Mouse (Mus musculus): ENCODE measurements around the gene Golga1.

Golga1 gene

GRCm38 (mm10) chr2:39006149-39006730, 59.1 kb downstream of the Golga1 start:
- peak; percentile 17 for DNase-seq (ENCODE audit: low read depth, low spot score)

DNA sequence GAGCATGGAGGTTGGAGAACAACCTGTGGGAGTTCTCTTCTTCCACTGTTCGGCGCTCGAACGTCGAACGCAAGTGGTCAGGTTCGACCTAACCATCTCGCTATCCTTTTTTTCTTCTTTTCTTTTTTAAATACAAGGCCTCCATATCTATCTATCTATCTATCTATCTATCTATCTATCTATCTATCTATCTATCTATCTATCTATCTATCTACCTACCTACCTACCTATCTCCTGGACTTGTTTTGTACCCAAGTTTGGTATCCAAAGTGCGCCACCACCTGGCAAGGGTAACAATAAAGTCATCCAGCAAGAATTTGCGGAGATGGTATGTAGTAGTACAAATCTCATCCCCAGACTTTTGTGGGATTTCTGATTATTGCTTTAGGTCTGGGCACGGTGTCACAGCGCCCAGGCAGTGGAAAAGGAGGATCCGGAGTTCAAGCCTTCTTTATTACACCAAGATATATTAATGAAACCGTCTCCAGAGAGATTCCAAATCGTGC, 59.7 kb downstream of the Golga1 start, which contains the start of gene Rpl35:
Gene Rpl35, minus strand, starts transcription at position 51 of the 506 bp plus-strand sequence.
- DNase-seq (ENCODE audit: low read depth, low spot score): peak; percentile 74

DNA sequence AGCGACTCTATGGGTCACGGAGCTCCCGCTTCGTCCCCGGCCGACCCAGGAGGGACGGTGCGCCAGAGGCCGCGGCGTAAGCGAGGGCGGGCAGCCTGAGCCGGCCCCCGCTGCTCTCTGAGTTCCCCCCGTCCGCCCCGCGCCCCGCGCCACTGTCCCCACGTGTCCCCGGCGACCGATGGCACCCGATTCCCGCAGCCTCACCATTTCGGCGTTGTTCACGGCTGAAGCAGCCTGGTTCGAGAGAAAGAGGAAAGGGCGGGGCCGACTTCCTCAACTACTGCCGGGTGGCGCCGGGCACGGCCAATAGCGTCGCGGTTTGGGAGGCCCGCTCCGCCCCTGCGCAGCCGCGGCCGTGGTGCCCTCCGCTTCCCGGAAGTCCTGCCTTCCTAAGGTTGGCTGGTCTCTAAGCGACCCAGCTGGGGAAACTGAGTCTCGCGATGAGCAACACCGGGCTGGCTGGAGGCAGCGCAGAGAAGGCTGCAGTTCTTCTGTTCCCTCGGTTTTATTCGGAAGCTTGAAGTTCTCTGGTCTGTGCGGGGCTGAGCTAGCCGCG, 60.4 kb downstream of the Golga1 start, which contains the start of gene Arpc5l:
Gene Arpc5l, plus strand, starts transcription at position 469 of the 556 bp plus-strand sequence.
- DNase-seq (ENCODE audit: low read depth, low spot score): peak; percentile 96

DNA sequence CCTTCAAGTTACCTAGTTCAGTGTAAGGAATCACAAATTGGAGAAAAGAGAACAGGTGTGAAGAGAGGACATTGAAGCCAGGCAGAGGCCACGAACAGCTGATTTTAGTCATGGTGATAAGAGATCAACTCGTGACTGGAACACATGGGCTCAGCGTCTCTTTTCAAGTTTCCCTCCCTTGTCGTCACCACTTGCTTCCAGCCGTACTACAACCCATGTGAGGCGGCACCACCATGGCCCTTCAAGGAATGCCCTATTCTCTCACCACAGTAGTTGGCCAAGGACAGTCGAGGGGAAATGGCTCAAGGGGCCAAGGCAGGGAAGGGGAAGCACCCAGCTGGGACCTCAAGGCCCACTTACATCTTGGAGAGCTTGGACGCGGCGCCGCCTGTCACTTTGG, 61.0 kb downstream of the Golga1 start:
- peak; percentile 36 for DNase-seq (ENCODE audit: low read depth, low spot score)

GRCm38 (mm10) chr2:39003512-39003911, 61.8 kb downstream of the Golga1 start:
- no peak for DNase-seq (ENCODE audit: low read depth, low spot score)

DNA sequence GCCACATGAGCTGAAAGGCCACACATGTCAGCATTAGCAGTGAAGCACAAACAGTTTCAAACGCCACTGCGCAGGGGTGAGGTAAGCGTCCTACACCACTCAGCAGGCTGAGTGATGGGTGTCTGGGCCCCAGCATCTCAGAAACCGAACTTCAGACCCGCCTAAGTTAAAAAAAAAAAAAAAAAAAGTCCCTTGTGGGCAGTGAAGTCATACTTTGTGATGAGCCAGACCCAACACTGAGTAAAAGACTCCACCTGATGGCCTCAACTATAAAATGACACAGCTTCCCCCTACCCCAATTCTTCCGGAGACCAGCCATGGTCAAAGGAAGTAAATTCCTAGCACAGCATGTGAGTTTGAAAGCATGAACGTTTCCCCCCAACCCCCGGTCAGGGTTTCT, 62.2 kb downstream of the Golga1 start:
- peak; percentile 58 for DNase-seq (ENCODE audit: low read depth, low spot score)

- peak; percentile 22 for DNase-seq (ENCODE audit: low read depth, low spot score)
Measured at GRCm38 (mm10) chr2:39001866-39002265, 63.5 kb downstream of the Golga1 start.

- no peak for DNase-seq (ENCODE audit: low read depth, low spot score)
Measured at GRCm38 (mm10) chr2:39000587-39000919, 64.8 kb downstream of the Golga1 start.

GRCm38 (mm10) chr2:38999910-39000586, 65.3 kb downstream of the Golga1 start:
- peak; percentile 59 for DNase-seq (ENCODE audit: low read depth, low spot score)

DNA sequence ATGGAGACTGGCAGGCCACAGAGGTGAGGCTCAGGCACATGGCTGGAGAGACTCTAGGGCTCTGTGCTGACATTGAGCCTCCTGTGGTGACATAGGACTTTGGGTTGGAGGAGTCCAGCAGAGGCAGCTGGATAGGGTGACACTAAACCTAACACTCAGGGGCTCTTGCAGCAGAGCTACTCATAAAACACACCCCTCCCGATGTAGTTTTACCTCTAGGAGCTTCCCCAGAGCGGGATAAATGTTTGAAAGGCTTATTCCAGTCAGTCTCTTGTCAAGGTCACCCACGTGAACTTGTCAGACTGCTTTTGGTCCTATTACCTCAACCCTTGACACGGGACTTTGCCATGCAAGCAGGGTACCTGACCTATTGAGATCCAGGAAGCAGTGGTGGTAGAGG, 66.0 kb downstream of the Golga1 start:
- peak; percentile 43 for DNase-seq (ENCODE audit: low read depth, low spot score)

- DNase-seq (ENCODE audit: low read depth, low spot score): peak; percentile 91
Measured at GRCm38 (mm10) chr2:38997386-38998374, 67.7 kb downstream of the Golga1 start, which contains the start of gene Wdr38. Gene Wdr38 (plus strand): TSS chr2:38997476.

GRCm38 (mm10) chr2:38992452-38992851, 72.9 kb downstream of the Golga1 start:
- DNase-seq (ENCODE audit: low read depth, low spot score): no peak

DNA sequence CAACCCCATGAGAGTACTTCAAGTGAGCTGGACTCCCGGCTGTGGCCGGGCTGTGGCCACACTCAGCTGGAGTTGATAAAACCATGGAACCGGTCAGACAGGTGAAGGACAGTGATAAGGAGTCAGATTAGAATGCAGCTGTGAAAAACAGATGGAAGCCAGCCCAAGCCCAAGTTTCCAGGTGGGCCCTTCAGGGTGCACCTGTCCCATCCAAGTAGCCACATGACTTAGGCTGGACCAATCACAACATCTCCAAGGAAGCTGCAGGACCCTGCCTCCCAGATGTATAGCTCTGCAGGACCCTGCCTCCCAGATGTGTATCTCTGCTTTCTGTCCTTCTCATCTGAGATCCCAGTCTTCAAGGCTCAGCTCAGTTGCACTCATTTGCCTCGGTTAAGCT, 73.3 kb downstream of the Golga1 start:
- no peak for DNase-seq (ENCODE audit: low read depth, low spot score)

DNA sequence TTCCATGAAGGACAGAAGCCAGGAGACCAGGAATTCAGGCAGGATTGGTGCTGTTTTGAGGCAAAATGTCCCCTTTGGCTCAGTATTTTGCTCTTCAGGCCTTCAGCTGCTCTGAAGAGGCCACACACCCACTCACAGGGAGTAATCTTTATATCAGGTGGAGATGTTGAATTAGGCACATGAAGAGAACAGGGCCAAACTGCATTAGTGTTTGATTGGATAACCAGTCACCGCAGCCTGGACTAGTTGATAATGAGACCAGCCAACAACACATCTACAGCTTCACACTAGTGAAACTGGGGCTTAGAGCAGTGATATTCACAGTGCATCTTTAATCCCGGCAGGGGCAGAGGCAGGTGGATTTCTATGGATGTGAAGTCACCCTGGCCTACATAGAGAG, 76.4 kb downstream of the Golga1 start:
- no peak for DNase-seq (ENCODE audit: low read depth, low spot score)

DNA sequence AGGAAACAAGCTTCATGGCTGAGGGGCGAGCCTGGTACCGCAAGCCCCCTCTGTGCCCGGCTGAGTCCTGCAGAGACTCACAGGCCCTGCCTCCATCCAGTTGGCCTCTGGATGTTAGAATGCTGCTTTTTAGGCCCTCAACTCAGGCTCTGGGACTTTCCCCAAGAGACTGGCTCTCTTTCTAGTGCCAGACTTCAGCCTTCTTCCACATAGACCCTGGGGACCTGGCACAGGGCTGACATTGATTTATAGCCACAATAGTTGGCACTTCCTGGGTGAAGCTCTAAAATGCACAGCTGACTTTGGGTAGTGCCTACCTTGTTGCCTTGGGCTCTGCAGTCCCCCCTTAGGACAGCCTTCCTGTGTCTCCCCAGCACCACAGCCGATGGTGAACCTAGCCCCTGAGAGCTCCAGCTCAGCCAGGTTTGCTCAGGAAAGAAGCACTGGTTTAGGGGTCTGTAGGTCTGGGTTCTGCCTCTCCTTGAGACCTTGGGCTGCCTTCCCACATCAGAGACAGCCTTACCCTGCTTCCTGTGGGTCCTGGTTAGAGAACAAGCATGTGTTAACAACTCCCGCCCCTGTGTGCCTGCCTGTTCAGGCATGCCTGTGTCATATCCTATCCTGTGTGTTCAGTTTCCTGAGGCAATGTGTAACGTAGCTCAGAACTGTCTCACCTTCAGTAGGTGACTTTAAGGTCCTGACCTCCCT, 77.4 kb downstream of the Golga1 start:
- no peak for DNase-seq (ENCODE audit: low read depth, low spot score)

DNA sequence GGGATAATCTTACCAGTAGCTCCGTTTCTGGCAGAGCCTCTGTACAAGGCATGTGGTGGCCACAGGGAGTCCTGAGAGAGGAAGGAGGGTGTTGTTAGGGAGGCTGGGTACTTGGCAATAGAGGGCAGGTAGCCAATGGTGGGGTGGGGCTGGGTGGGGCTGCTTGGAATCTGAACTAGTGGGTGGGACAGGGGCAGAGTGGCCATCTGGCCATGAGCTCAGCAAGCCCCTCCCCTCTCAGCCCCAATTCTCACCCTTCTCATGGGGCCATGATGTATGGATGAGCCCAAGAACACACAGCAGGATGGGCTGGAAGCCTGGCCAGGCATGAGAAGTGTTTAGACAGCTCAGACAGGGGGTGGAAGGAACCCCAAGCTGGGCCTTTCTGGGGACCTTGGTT, 78.0 kb downstream of the Golga1 start:
- DNase-seq (ENCODE audit: low read depth, low spot score): peak; percentile 65

- no peak for DNase-seq (ENCODE audit: low read depth, low spot score)
Measured at GRCm38 (mm10) chr2:38986580-38986979, 78.8 kb downstream of the Golga1 start.

- DNase-seq (ENCODE audit: low read depth, low spot score): peak; percentile 75
Measured at GRCm38 (mm10) chr2:38983456-38983855, 81.9 kb downstream of the Golga1 start.

DNA sequence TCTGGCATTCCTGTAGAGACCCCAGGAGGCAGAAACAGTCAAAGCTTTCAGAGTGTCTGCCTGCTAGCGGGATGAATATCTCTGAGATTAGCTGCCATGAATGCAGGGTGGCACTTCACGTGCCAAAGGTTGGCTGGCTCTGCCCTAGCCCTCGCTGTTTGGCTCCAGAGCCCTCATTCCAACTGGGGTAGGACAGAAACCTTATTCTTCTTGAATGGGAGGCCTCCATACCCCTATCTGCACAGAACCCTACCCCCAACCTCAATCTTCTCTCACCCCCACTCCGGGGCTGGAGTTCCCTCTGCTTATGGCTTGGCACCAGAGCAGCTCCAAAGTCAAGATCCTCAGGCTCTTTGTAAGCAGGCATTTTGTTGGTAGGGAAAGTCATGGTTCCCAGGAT, 87.5 kb downstream of the Golga1 start:
- DNase-seq (ENCODE audit: low read depth, low spot score): no peak

DNA sequence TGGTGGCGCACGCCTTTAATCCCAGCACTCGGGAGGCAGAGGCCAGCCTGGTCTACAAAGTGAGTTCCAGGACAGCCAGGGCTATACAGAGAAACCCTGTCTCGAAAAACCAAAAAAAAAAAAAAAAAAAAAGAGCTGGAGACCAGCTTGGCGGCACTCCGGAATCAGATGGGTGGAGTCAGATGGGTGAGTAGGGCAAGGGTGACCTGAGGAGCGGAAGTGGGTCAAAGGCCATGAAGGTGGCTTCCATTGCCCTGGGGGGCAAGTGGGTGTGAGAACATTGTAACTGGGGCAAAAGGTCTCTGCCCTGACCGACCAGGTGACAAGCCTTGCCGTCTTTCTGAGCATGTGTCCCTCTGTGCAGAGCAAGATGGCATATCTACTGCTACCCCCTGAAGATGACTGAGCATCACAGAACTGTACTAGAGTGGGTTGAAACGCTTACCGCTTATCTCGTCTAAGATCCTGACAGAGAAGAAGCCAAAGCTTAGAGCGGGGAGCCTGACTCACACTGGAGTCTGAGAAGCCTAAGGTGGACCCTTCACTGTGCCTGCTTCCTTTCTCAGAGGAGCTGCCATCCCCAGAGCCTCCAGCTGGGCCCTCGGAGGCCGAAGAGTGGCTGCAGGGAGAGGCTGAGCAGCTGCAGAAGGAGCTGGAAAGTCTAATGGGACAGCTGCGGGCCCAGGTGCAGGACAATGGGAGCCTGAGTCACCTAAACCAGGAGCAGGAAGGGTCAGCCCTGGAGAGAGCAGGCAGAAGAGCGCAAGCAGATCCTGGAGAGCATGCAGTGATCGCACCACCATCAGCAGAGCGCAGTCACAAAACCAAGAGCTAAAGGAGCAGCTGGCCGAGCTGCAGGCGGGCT, 89.2 kb downstream of the Golga1 start:
- no peak for DNase-seq (ENCODE audit: low read depth, low spot score)

Measured in R1 (cell line).